Mouse (Mus musculus) hindbrain, embryonic 11.5 days (tissue): ENCODE measurements around the gene Pnrc1. TPM values are rescaled to one million over a fixed set of nuclear protein-coding genes. Genes with fewer than 3 reads are reported as not detected.

Experiments
- ATAC-seq: fragments of 200-750 bp; cut with Nextera tagmentation; 2 replicates; pipeline ENCODE4 v1.8.0; 2017; ENCODE audit warnings: mild to moderate bottlenecking, moderate TSS enrichment, moderate library complexity; ENCODE audit not compliant: low FRiP score
- DNase-seq: peaks from one replicate; pipeline ENCODE4 v3.0.0-alpha.2; 2015; ENCODE audit warnings: low spot score
- H3K27ac ChIP-seq: fragments of 300-500 bp; sonication (generic); 2 replicates; pipeline ENCODE4 v1.5.1; 2014; ENCODE audit warnings: mild to moderate bottlenecking, low read depth, low read length
- H3K27me3 ChIP-seq: fragments of 300-500 bp; sonication (generic); 2 replicates; pipeline ENCODE4 v1.6.1; 2014; ENCODE audit warnings: mild to moderate bottlenecking, low read length, moderate library complexity, mixed read lengths; ENCODE audit not compliant: control insufficient read depth, insufficient read depth
- H3K36me3 ChIP-seq: fragments of 300-500 bp; sonication (generic); 2 replicates; pipeline ENCODE4 v1.6.1; 2014; ENCODE audit warnings: mild to moderate bottlenecking, low read length, moderate library complexity, mixed read lengths; ENCODE audit not compliant: control insufficient read depth, insufficient read depth
- H3K4me1 ChIP-seq: fragments of 300-500 bp; sonication (generic); replicated peaks from 2 replicates; pipeline ENCODE4 v1.6.1; 2014; ENCODE audit warnings: low read length, mixed read lengths; ENCODE audit not compliant: control insufficient read depth, insufficient read depth
- H3K4me2 ChIP-seq: fragments of 300-500 bp; sonication (generic); replicated peaks from 2 replicates; pipeline ENCODE4 v1.6.1; 2014; ENCODE audit warnings: mild to moderate bottlenecking, low read depth, low read length
- H3K4me3 ChIP-seq: fragments of 300-500 bp; sonication (generic); 2 replicates; pipeline ENCODE4 v1.5.1; 2014; ENCODE audit warnings: low read depth, low read length
- H3K9ac ChIP-seq: fragments of 300-500 bp; sonication (generic); 2 replicates; pipeline ENCODE4 v1.6.1; 2014; ENCODE audit warnings: low read depth, low read length
- H3K9me3 ChIP-seq: fragments of 300-500 bp; sonication (generic); 2 replicates; pipeline ENCODE4 v1.6.1; 2016; ENCODE audit warnings: low read length; ENCODE audit not compliant: control insufficient read depth
- WGBS: fragments of 180-500 bp; shearing (Covaris S2); extraction: QIAGEN DNeasy Blood & Tissue Kit; methylation state at CpG from one replicate; pipeline ENCODE4 v1.1.7; 2014; 5-methylcytosine and 5-hydroxymethylcytosine counted together
- polyA plus RNA-seq: library from polyadenylated mRNA; unstranded; fragments of >200 nt; fragmentation: Nextera tagmentation; extraction: Ambion mirVana; gene quantifications from 2 replicates; pipeline ENCODE4 v1.2.1, GENCODE M21; 2014

The Pnrc1 gene
- polyA plus RNA-seq, 1 experiment from 2014 or later, result 84.3 TPM

- H3K9me3 ChIP-seq, result no peaks in the 10 kb centered on the region
- H3K27ac ChIP-seq, result no peak overlapping the region
- no peak for DNase-seq
- H3K4me1 ChIP-seq, result no peaks in the 10 kb centered on the region
- no peak overlapping the region for H3K4me2 ChIP-seq
- H3K27me3 ChIP-seq, result no peaks in the 10 kb centered on the region
- no peak overlapping the region for H3K9ac ChIP-seq
- 60% methylated on average over 4 of the region's 4 CpGs for WGBS
- H3K36me3 ChIP-seq, result no peaks in the 10 kb centered on the region
- no peak overlapping the region for H3K4me3 ChIP-seq
- ATAC-seq, result no peak
Measured at GRCm38 (mm10) chr4:33254706-33255105, 35.3 kb downstream of the Pnrc1 start.

DNA sequence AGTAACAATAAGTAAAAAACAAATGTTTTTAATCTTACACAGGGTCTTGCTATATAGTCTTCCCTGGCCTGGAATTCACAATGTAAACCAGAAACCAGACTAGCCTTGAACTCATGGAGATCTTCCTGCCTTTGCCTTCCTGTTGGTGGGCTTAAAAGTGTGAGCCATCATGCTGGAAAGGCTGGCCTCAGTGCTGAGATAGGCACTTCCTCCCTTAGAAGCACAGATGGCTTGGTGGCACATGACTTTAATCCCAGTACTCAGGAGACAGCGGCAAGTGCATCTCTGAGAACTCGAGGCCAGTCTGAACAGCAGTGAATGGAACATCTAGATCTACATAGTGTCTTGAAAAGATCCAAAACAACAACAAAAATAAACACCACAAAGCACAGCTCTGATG is 39.1 kb downstream of the Pnrc1 start:
- ATAC-seq, result no peak
- Histone ChIP-seq H3K9ac (no peak overlapping the region), H3K4me1 (no peaks in the 10 kb centered on the region), H3K4me2 (no peak overlapping the region), H3K4me3 (no peak overlapping the region), H3K27me3 (no peaks in the 10 kb centered on the region), H3K27ac (no peak overlapping the region), H3K36me3 (0 out of 2 replicates have a peak, but pooled peaks cover 1% of the 10 kb centered on the region), H3K9me3 (no peaks in the 10 kb centered on the region)
- 93% methylated on average over 2 of the region's 2 CpGs for WGBS
- no peak for DNase-seq

- H3K4me2 ChIP-seq, result no peak overlapping the region
- ATAC-seq (no peak), DNase-seq (peak; percentile 15)
- no peaks in the 10 kb centered on the region for H3K4me1 ChIP-seq
- H3K27me3 ChIP-seq, result no peaks in the 10 kb centered on the region
- H3K36me3 ChIP-seq, result 0 out of 2 replicates have a peak, but pooled peaks cover 5% of the 10 kb centered on the region
- H3K9me3 ChIP-seq, result no peaks in the 10 kb centered on the region
- no peak overlapping the region for H3K9ac ChIP-seq
- no peak overlapping the region for H3K4me3 ChIP-seq
- 50% methylated on average over 1 of the region's 1 CpGs for WGBS
- no peak overlapping the region for H3K27ac ChIP-seq
Measured at GRCm38 (mm10) chr4:33249716-33250230, 40.2 kb downstream of the Pnrc1 start.

- ATAC-seq (no peak), DNase-seq (no peak)
- H3K27me3 ChIP-seq, result no peaks in the 10 kb centered on the region
- H3K4me1 ChIP-seq, result no peaks in the 10 kb centered on the region
- peaks cover 5% of the 10 kb centered on the region; the same call in 1 of the 2 replicates for H3K36me3 ChIP-seq
- H3K4me3 ChIP-seq, result peak overlapping the region; percentile 98
- H3K4me2 ChIP-seq, result peak overlapping the region; percentile 63
- H3K9me3 ChIP-seq, result no peaks in the 10 kb centered on the region
- WGBS, result 5% methylated on average over 4 of the region's 4 CpGs
- H3K9ac ChIP-seq, result peak overlapping the region; percentile 21; the same call in 1 of the 2 replicates
- H3K27ac ChIP-seq, result peak overlapping the region; percentile 97
Measured at GRCm38 (mm10) chr4:33248915-33249314, 41.0 kb downstream of the Pnrc1 start.

- H3K9me3 ChIP-seq, result no peaks in the 10 kb centered on the region
- ATAC-seq (peak; percentile 94), DNase-seq (peak; percentile 99)
- H3K4me1 ChIP-seq, result no peaks in the 10 kb centered on the region
- no peaks in the 10 kb centered on the region for H3K27me3 ChIP-seq
- peak overlapping the region; percentile 98 for H3K4me3 ChIP-seq
- peak overlapping the region; percentile 97 for H3K27ac ChIP-seq
- peak overlapping the region; percentile 63 for H3K4me2 ChIP-seq
- peaks cover 5% of the 10 kb centered on the region; the same call in 1 of the 2 replicates for H3K36me3 ChIP-seq
- H3K9ac ChIP-seq, result peak overlapping the region; percentile 87
- under 1% methylated on average over 78 of the region's 88 CpGs for WGBS
Measured at GRCm38 (mm10) chr4:33248062-33248889, 41.7 kb downstream of the Pnrc1 start.

GRCm38 (mm10) chr4:33247479-33248053 is 42.4 kb downstream of the Pnrc1 start:
- under 1% methylated on average over 57 of the region's 60 CpGs for whole genome bisulfite sequencing
- H3K36me3 ChIP-seq, result peaks cover 5% of the 10 kb centered on the region; the same call in 1 of the 2 replicates
- peak overlapping the region; percentile 98 for H3K4me3 ChIP-seq
- no peaks in the 10 kb centered on the region for H3K4me1 ChIP-seq
- peak; percentile 96 for DNase-seq
- no peaks in the 10 kb centered on the region for H3K9me3 ChIP-seq
- peak overlapping the region; percentile 97 for H3K27ac ChIP-seq
- H3K9ac ChIP-seq, result peak overlapping the region; percentile 87
- peak overlapping the region; percentile 63 for H3K4me2 ChIP-seq
- ATAC-seq, result peak; percentile 93
- H3K27me3 ChIP-seq, result no peaks in the 10 kb centered on the region

- Histone ChIP-seq H3K9me3 (no peaks in the 10 kb centered on the region), H3K4me1 (no peaks in the 10 kb centered on the region), H3K4me3 (no peak overlapping the region), H3K9ac (no peak overlapping the region), H3K4me2 (no peak overlapping the region; the same call in 1 of the 2 replicates), H3K36me3 (peaks cover 5% of the 10 kb centered on the region; the same call in 1 of the 2 replicates), H3K27ac (no peak overlapping the region), H3K27me3 (no peaks in the 10 kb centered on the region)
- ATAC-seq (no peak), DNase-seq (no peak)
- 95% methylated on average over 14 of the region's 14 CpGs for WGBS
Measured at GRCm38 (mm10) chr4:33245853-33246395, 44.0 kb downstream of the Pnrc1 start.

DNA sequence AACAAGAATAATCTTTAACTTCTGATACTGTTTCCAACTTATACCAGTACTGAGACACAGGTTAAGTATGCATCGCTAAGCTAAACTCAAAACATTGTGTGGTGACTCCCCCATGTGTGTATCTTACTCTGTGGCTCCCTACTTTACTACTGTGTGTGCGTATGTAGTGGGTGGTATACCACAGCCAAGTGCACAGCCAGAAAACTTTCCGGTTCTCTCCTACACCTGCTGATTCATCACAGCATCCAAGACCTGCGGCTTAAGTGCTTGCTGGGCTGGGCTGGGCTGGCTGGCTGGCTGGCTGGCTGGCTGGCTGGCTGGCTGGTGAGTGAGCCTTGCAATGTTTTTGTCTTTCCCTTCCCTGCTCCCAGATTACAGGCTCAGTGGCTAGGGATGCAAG is 46.0 kb downstream of the Pnrc1 start:
- DNase-seq (no peak), ATAC-seq (no peak)
- peaks cover 5% of the 10 kb centered on the region; the same call in 1 of the 2 replicates for H3K36me3 ChIP-seq
- no peak overlapping the region for H3K4me3 ChIP-seq
- H3K27ac ChIP-seq, result no peak overlapping the region
- H3K9ac ChIP-seq, result no peak overlapping the region
- H3K4me1 ChIP-seq, result no peaks in the 10 kb centered on the region
- H3K9me3 ChIP-seq, result no peaks in the 10 kb centered on the region
- WGBS, result 95% methylated on average over 4 of the region's 4 CpGs
- H3K4me2 ChIP-seq, result no peak overlapping the region
- no peaks in the 10 kb centered on the region for H3K27me3 ChIP-seq
